Mouse (Mus musculus) urinary bladder, postnatal 25 days (tissue): ENCODE data around the gene Sidt2.

Source experiments
- DNase-seq: peaks from one replicate; pipeline ENCODE4 v3.0.0; 2022; ENCODE audit warnings: low spot score

The Sidt2 gene

GRCm38 (mm10) chr9:45955107-45955963 is at the start of gene Sidt2:
Sidt2 (minus strand) TSS chr9:45955258.
- DNase-seq = peak; percentile 83

DNA sequence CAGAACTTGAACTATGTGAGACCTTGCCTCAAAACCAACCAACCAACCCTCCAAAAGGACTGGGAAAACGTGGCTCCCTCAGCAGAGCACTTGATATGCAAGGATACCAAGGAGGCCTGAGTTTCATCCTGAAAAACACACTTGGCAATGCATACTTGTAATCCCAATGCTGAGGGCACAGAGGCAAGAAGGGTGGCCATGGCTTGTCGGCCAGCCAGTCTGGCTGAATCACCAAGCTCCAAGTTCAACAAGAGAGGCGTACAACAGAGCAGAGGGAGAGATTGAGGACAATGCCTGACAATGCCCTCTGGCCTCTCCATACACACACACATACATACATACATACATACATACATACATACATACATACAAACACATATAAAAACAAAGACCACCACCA is 49.5 kb upstream of the Sidt2 start:
- DNase-seq = no peak

GRCm38 (mm10) chr9:46003729-46004128 is 48.7 kb upstream of the Sidt2 start:
- peak; percentile 92 for DNase-seq

GRCm38 (mm10) chr9:45999009-45999408 is 44.0 kb upstream of the Sidt2 start:
- DNase-seq = no peak

- peak; percentile 51 for DNase-seq
These were observed 30.1 kb upstream of the Sidt2 start for GRCm38 (mm10) chr9:45985229-45985567.

DNA sequence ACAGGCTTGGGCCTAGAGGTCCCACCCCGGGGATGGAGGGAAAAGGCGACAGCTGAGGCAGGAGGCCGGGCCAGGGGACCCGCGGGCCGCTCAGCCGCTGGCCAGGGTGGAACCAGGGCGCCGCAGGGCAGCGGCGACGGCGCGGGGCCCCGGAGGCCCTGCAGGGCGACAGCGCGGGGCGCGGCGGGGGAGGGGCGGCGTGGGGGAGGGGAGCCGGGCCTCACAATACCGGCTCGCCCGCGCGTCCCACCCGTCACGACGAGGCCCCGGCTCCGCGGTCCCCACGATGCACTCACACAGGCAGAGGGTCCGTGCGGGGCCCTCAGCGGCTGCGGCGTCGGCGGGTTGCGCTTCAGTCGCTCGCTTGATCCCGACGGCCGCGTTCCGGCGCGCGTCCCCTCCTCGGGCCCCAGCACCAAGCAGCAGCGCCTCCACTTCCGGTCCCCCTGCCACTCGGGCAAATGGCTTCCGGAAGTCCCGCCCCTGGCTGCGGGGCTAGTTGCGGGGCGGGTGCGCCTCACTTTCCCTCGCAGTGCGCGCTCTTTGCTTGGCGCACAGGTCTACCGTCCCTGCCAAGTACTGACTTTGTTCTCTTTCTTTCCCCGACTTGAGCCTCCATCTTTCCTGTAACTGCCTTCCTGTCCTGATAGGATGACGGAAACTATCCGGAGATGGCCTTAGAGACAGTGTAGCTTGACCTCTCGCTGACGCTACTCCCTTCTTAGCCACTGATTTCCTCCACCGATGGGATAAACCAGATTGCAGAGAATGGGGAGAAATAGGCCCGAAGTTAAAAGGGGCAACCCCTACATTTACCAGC is 29.6 kb upstream of the Sidt2 start:
- peak; percentile 86 for DNase-seq

DNA sequence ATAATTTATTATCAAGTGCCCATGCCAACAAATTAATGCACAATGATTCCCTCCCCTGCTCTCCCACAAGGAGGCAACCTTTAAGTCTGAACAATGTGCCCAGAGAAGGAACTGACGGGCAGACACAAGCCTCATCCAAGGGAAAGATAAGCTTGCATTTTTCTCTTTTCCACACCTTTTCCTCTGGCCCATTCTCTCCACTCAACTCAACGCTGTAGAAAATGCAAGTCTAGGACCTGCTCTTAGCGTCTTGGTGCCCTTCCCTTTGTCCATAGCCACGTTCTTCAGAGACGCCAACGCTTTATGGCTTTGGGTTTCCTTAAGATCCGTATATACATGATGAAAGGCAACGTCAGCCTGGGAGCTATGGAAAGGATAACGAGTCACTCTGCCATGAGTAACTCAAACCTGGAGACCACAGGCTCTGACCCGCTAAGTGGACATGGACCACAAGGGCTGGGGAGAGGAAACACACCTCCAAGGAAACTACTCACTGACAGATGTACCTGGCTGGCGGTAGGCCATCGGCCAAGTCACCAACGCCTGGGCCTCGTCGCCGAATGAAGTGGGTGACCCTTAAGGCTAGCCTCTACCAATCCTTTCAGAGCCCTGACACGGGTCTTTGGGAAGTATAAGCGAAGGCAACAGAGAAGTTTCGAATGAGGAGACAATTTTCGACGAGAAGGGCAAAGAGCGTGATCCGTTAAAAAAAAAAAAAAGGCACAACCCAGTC is 28.8 kb upstream of the Sidt2 start:
- DNase-seq = peak; percentile 22

DNA sequence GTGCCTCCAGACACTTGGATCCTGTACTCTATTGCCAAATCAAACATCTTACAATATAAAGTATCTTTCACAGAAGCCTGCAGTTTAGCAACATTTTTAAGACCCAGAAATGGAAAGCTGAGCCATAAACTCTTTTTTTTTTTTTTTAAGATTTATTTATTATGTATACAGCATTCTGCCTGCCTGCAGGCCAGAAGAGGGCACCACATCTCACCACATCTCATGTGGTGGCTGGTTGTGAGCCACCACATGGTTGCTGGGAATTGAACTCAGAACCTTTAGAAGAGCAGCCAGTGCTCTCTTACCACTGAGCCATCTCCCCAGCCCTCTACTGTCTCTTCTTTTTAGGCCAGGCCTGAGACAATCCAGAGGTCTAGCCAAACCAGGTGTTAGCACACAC is 26.3 kb upstream of the Sidt2 start:
- no peak for DNase-seq

- DNase-seq = no peak
These were observed 25.6 kb upstream of the Sidt2 start for GRCm38 (mm10) chr9:45980611-45981010.

DNA sequence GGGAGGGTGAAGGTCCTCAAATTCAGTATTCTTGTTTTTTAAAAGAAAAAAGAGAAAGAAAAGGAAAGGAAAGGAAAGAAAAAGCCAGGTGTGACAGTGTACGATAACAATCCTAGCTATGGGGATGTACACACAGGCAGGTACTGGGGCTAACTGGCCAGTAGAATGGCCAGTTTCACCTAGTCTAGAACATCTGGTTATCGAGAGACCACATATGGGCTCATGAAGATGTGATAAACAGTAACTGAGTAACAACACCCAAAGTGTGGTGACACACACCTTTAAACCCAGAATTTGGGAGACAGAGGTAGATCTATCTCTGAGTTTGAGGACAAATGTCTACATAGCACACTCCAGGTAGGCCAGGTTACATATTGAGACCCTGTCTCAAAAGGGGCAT is 24.7 kb upstream of the Sidt2 start:
- no peak for DNase-seq

- DNase-seq = no peak
These were observed 21.8 kb upstream of the Sidt2 start for GRCm38 (mm10) chr9:45976884-45977283.

DNA sequence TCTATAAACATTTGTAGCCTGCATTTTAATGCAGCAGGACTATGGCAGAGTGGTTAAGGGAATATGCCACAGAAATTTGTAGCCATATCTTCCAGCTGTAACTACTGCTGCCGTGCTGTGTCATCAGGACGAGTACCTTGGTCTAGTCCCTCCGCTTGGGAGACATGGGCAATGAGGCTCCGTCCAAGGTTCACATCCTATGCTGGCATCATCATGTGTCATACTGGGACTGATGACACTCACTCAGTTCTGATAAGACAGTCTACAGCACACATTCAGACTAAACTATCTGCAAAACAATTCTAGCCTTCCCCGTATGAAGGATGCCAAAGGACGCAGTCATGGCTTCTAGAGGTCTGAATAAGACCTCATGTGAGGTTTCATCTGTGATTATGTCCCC is 8.5 kb upstream of the Sidt2 start:
- no peak for DNase-seq

DNA sequence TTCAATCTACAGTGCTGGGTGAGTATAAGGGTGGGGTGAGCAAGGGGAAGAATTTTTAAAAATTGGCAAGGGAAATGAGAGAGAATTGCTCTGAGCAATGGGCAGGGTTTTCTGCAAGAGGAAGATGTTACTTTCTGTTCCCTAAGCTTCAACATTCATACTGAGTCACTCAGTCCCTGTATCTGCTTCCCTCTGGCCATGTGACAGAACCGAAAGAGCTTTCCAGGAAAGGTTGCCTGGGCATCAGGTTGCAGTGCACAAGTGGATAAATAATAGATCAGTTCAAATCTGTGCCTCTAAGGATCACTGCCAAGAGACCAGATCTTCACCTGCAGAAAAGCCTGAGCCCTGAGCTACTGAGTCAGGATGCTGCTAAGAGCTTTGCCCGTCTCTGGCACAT is 6.8 kb upstream of the Sidt2 start:
- no peak for DNase-seq

GRCm38 (mm10) chr9:45959661-45960060 is 4.6 kb upstream of the Sidt2 start:
- no peak for DNase-seq

- no peak for DNase-seq
These were observed 3.8 kb upstream of the Sidt2 start for GRCm38 (mm10) chr9:45958851-45959250.

DNA sequence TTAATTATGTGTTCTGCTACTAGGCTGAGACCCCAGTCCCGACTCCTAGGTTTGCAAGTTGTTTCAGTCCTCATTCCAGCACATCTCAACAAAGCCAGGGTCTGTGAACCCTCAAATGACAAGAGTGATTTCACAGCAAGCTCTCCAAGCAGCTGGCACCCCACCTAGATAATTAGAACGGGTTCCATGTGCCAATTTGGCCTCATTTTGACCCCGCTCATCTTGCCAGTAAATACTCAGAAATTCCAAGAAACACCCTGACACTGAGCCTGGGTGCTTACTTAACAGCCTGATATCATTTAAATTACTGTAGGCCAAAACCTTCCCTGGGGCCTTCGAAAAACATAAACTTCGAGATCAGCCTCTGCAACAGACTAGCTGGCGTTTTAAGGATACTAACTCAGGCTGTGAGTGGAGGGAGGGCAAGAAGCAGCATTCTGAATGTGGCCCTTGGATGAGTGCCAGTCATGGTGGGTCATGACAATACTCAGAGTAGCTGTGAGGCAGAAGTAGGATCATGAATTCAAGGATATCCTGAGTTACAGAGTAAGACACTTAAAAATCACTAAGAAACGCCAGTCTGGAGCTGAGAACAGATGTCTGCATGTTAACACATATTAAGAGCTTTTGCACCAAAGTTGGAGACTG is 3.1 kb upstream of the Sidt2 start:
- DNase-seq = no peak

- DNase-seq = peak; percentile 48
These were observed 558 bp downstream of the Sidt2 start for GRCm38 (mm10) chr9:45954294-45955106.

DNA sequence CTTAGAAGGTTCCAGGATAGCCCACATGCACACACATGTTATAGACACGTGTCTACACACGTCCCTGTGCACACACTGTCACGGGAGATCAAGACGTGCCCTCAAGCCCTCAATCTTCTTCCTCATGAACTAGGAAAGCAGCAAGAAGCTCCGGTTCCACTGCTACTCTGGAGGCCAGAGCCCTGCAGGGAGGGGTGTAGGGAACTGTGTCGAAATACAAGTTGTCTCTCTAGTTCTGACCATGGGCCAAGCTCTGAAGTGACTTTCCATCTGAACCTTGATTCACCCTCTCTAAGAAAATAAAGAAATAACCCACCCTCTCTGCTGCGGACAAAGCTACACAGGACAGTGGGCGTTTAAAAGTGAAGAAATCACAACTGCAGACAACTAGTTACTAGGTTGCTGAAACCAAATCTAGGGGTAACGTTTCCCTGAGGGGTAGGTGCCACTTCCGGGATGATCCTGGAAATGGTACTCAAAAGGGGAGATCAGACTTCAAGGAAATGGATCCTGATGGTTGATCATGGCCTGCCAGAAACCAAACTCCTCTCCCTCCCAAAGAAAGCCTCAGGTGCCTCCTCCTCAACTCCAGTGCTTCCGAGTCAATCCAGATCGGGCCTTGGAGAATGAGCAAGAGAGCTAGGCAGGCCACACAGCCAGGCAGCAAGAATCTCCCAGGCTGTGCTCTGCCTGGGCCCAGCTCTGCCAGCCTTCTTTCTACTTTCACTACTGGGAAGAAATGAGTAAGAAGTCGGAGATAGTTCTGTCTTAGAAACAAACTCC is 1.4 kb downstream of the Sidt2 start:
- no peak for DNase-seq

GRCm38 (mm10) chr9:45952890-45953289 is 2.2 kb downstream of the Sidt2 start:
- DNase-seq = no peak

DNA sequence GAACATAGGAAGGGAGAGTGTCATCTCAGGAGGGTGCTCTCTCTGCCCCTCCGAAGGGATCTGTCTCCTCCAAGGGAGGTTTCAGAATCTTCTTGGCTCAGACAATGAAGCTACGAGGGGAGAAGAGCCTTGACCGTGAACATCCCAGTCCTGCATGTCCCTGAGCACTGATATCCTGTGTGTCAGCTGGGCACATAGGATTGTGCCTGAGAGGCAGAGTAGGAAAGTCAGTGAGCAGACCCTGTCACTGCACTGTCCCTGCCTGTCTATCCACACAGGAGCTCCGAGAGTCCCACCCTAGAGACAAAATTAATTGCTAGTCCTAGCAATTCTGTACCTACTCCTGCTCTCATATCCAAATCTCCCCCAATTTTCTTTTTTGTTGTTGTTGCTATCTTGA is 3.0 kb downstream of the Sidt2 start:
- no peak for DNase-seq

GRCm38 (mm10) chr9:45946872-45947183 is 8.2 kb downstream of the Sidt2 start:
- no peak for DNase-seq
